Mouse (Mus musculus) cortical plate, adult 2 months (tissue): Measurements from ENCODE around the gene Shisa4.

Experiments
- CTCF ChIP-seq: fragments of 200-500 bp; IDR thresholded peaks from 2 replicates; pipeline ENCODE4 v1.5.1; 2011; ENCODE audit warnings: mild to moderate bottlenecking, control low read depth, low read length; ENCODE audit not compliant: insufficient read depth; ENCODE audit errors: extremely low read depth
- POLR2A ChIP-seq: fragments of 200-500 bp; IDR thresholded peaks from 2 replicates; pipeline ENCODE4 v1.6.1; 2011; ENCODE audit warnings: mild to moderate bottlenecking, low read length, control low read depth; ENCODE audit not compliant: insufficient read depth; ENCODE audit errors: extremely low read depth

- no peak for TF ChIP-seq POLR2A
- TF ChIP-seq CTCF: no peak
Observed at GRCm38 (mm10) chr1:135367595-135367994, 7.4 kb downstream of the Shisa4 start.
